Mouse (Mus musculus) spleen, adult 2 months (tissue): ENCODE measurements around the gene Itsn1. TPM values are rescaled to one million over a fixed set of nuclear protein-coding genes. Genes with fewer than 3 reads are reported as not detected.

Experiments used
- DNase-seq, 2 experiments: peaks; one replicate each; pipeline versions ENCODE4 v3.0.0 to v3.0.0-alpha.2; 2012 to 2021; ENCODE audit warnings: low spot score in 2 of 2, low read depth in 1 of 2
- H3K27ac ChIP-seq: fragments of 200-500 bp; 2 replicates; pipeline ENCODE4 v1.5.1; 2012; ENCODE audit warnings: low read length, inconsistent platforms; ENCODE audit not compliant: insufficient read depth
- H3K27me3 ChIP-seq: fragments of 200-500 bp; 2 replicates; pipeline ENCODE4 v1.6.1; 2012; ENCODE audit warnings: mild to moderate bottlenecking, moderate library complexity, low read length, inconsistent platforms; ENCODE audit not compliant: control insufficient read depth, insufficient read depth
- H3K36me3 ChIP-seq: fragments of 200-500 bp; 2 replicates; pipeline ENCODE4 v1.6.1; 2012; ENCODE audit warnings: mild to moderate bottlenecking, low read length, inconsistent platforms; ENCODE audit not compliant: control insufficient read depth, insufficient read depth
- H3K4me1 ChIP-seq: fragments of 200-500 bp; 2 replicates; pipeline ENCODE4 v1.6.1; 2011; ENCODE audit warnings: inconsistent platforms; ENCODE audit not compliant: control insufficient read depth, insufficient read depth, insufficient read length
- H3K4me3 ChIP-seq: fragments of 200-500 bp; 2 replicates; pipeline ENCODE4 v1.5.1; 2011; ENCODE audit warnings: mild to moderate bottlenecking, inconsistent platforms; ENCODE audit not compliant: insufficient read depth, insufficient read length; ENCODE audit errors: extremely low read depth
- CTCF ChIP-seq: fragments of 200-500 bp; IDR thresholded peaks from 2 replicates; pipeline ENCODE4 v1.5.1; 2011; ENCODE audit warnings: mild to moderate bottlenecking, inconsistent platforms; ENCODE audit not compliant: insufficient read depth, insufficient read length, insufficient replicate concordance; ENCODE audit errors: extremely low read depth
- POLR2A ChIP-seq: fragments of 200-500 bp; IDR thresholded peaks from 2 replicates; pipeline ENCODE4 v1.6.1; 2011; ENCODE audit warnings: low read depth, low read length, inconsistent platforms
- WGBS: fragments of 180-500 bp; shearing (Covaris S2); methylation state at CpG from one replicate; pipeline ENCODE4 v1.1.7; 2018; 5-methylcytosine and 5-hydroxymethylcytosine counted together
- polyA plus RNA-seq: library from polyadenylated mRNA; depleted of rRNA; stranded (reverse); fragments of >200 nt; gene quantifications from 2 replicates; pipeline ENCODE4 v1.2.3, GENCODE M21; 2012

Itsn1 gene
- polyA plus RNA-seq, 1 experiment: 36.0 TPM

GRCm38 (mm10) chr16:91847525-91848225, 118.6 kb downstream of the Itsn1 start:
- Histone ChIP-seq H3K4me3 (no peak overlapping the region), H3K27me3 (no peaks in the 10 kb centered on the region), H3K27ac (peak overlapping the region; percentile 46; the same call in 1 of the 2 replicates), H3K36me3 (0 out of 2 replicates have a peak, but pooled peaks cover 2% of the 10 kb centered on the region), H3K4me1 (no peaks in the 10 kb centered on the region)
- DNase-seq: no peak
- TF ChIP-seq CTCF: no peak
- TF ChIP-seq POLR2A: no peak
- 93% methylated on average over 13 of the region's 13 CpGs for WGBS

GRCm38 (mm10) chr16:91848505-91848904, 119.4 kb downstream of the Itsn1 start:
- H3K4me1 ChIP-seq: no peaks in the 10 kb centered on the region
- no peak for TF ChIP-seq POLR2A
- TF ChIP-seq CTCF: no peak
- no peak for DNase-seq
- H3K27me3 ChIP-seq: no peaks in the 10 kb centered on the region
- WGBS: 86% methylated on average over 9 of the region's 9 CpGs
- peak overlapping the region; percentile 58 for H3K27ac ChIP-seq
- no peak overlapping the region for H3K4me3 ChIP-seq
- H3K36me3 ChIP-seq: 0 out of 2 replicates have a peak, but pooled peaks cover 2% of the 10 kb centered on the region

GRCm38 (mm10) chr16:91848906-91849603, 120.0 kb downstream of the Itsn1 start:
- peak overlapping the region; percentile 58 for H3K27ac ChIP-seq
- WGBS: 83% methylated on average over 7 of the region's 7 CpGs

GRCm38 (mm10) chr16:91850175-91850574, 121.1 kb downstream of the Itsn1 start:
- no peak for TF ChIP-seq CTCF
- TF ChIP-seq POLR2A: no peak
- H3K4me3 ChIP-seq: no peak overlapping the region
- H3K4me1 ChIP-seq: no peaks in the 10 kb centered on the region
- 94% methylated on average over 3 of the region's 3 CpGs for WGBS
- no peak overlapping the region for H3K27ac ChIP-seq
- H3K36me3 ChIP-seq: 0 out of 2 replicates have a peak, but pooled peaks cover 2% of the 10 kb centered on the region
- H3K27me3 ChIP-seq: no peaks in the 10 kb centered on the region
- DNase-seq: no peak

More at GRCm38 (mm10) chr16:91848906-91849603, 120.0 kb downstream of the Itsn1 start:
- Histone ChIP-seq H3K4me1 (no peaks in the 10 kb centered on the region), H3K36me3 (0 out of 2 replicates have a peak, but pooled peaks cover 2% of the 10 kb centered on the region), H3K4me3 (no peak overlapping the region), H3K27me3 (no peaks in the 10 kb centered on the region)
- DNase-seq: no peak
- TF ChIP-seq POLR2A (no peak), CTCF (no peak)

- no peaks in the 10 kb centered on the region for H3K4me1 ChIP-seq
- TF ChIP-seq CTCF (no peak), POLR2A (no peak)
- 64% methylated on average over 19 of the region's 19 CpGs for WGBS
- no peak overlapping the region for H3K4me3 ChIP-seq
- H3K36me3 ChIP-seq: 0 out of 2 replicates have a peak, but pooled peaks cover 2% of the 10 kb centered on the region
- DNase-seq: no peak
- peak overlapping the region; percentile 4; the same call in 1 of the 2 replicates for H3K27ac ChIP-seq
- H3K27me3 ChIP-seq: no peaks in the 10 kb centered on the region
Measured at GRCm38 (mm10) chr16:91851456-91852231, 122.6 kb downstream of the Itsn1 start.

GRCm38 (mm10) chr16:91852753-91853152, 123.7 kb downstream of the Itsn1 start:
- TF ChIP-seq CTCF (no peak), POLR2A (no peak)
- no peak for DNase-seq
- Histone ChIP-seq H3K27me3 (no peaks in the 10 kb centered on the region), H3K27ac (no peak overlapping the region), H3K4me1 (no peaks in the 10 kb centered on the region), H3K36me3 (0 out of 2 replicates have a peak, but pooled peaks cover 2% of the 10 kb centered on the region), H3K4me3 (no peak overlapping the region)
- WGBS: 75% methylated on average over 10 of the region's 10 CpGs
